Mouse (Mus musculus) A20 (cell line): Measurements from ENCODE around the gene 2410015M20Rik.
A peak's percentile ranks its signal among the peaks of the same experiment; 100 is the strongest.

Experiments
- DNase-seq: peaks from one replicate; pipeline ENCODE4 v3.0.0-alpha.2; 2011; ENCODE audit warnings: low read depth, low spot score

2410015M20Rik gene

GRCm38 (mm10) chr17:56572154-56572553, 37.4 kb downstream of the 2410015M20Rik start:
- DNase-seq, result no peak

GRCm38 (mm10) chr17:56570287-56570686, 39.3 kb downstream of the 2410015M20Rik start:
- DNase-seq, result no peak

DNA sequence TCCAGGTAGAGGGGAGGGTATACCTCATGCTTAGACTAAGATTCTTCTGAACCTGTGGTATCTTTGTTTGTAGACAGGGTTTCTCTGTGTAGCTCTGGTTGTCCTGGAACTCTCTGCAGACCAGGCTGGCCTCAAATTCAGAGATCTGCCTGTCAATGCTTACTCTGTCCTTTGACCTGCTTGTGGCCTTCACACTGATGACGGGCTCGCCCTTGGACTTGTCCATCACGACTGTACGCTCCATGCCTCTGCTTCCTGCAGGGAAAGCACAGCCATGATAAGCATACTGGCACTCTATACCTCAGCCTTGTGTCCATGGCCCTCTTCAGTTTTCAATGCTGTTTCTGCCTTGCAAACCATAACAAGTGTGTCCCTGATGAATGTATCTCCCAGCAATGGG, 42.2 kb downstream of the 2410015M20Rik start:
- no peak for DNase-seq

- DNase-seq, result no peak
These were observed 42.7 kb downstream of the 2410015M20Rik start for GRCm38 (mm10) chr17:56566918-56567317.

DNA sequence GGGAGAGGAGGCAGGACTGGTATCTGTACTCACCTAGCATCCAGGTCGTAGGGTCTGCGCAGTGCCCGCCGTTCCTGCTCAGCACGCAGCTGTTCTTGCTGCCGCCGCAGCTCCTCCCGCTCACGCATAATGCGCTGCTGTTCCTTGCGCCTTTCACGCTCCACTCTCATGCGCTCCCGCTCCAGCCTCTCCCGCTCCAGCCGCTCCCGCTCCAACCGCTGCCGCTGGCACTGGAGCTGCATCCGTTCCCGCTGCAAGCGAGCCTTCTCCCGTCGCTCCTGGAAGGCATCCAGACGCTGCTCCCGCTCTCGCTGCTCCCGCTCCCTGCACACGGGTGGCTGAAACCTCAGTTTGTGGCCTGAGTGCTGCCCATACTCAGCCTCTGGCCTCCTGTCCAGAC, 43.3 kb downstream of the 2410015M20Rik start:
- DNase-seq, result no peak

DNA sequence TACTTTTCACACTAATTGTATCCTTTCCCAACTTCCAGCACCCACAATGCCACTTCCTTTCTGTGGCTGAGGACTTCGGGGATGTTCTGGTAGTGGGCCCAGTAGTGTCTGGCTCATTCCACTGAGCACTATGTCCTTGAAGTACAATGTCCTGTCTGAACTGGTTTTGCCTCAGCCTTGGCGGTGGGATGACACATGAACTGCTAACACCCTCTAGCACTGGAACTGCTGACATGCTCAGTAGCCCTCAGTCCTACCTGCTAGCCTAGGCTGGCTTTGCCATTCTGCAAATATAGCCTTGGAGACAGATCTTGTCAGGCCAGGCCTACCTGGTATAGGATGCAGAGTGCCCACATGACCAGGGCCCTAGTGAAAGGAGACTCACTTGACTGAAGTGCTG, 47.7 kb downstream of the 2410015M20Rik start:
- DNase-seq, result no peak

- no peak for DNase-seq
These were observed 49.4 kb downstream of the 2410015M20Rik start for GRCm38 (mm10) chr17:56560131-56560530.

GRCm38 (mm10) chr17:56559386-56559785, 50.2 kb downstream of the 2410015M20Rik start:
- no peak for DNase-seq

GRCm38 (mm10) chr17:56558448-56558847, 51.1 kb downstream of the 2410015M20Rik start:
- peak; percentile 62 for DNase-seq
